Mouse (Mus musculus) neural tube, embryonic 11.5 days (tissue): Measurements from ENCODE around the gene Clps. TPM values are rescaled to one million over a fixed set of nuclear protein-coding genes. Genes with fewer than 3 reads are reported as not detected.

Experiments
- ATAC-seq: fragments of 200-750 bp; cut with Nextera tagmentation; 2 replicates; pipeline ENCODE4 v1.8.0; 2017; ENCODE audit warnings: moderate number of reproducible peaks, mild to moderate bottlenecking, moderate TSS enrichment, moderate library complexity; ENCODE audit not compliant: insufficient read depth, low FRiP score, low TSS enrichment
- DNase-seq: peaks from one replicate; pipeline ENCODE4 v3.0.0-alpha.2; 2015; ENCODE audit warnings: low spot score
- H3K27ac ChIP-seq: fragments of 300-500 bp; sonication (generic); 2 replicates; pipeline ENCODE4 v1.5.1; 2014; ENCODE audit warnings: low read depth, mild to moderate bottlenecking, low read length
- H3K27me3 ChIP-seq: fragments of 300-500 bp; sonication (generic); 2 replicates; pipeline ENCODE4 v1.6.1; 2014; ENCODE audit warnings: mild to moderate bottlenecking, low read length, mixed read lengths; ENCODE audit not compliant: control insufficient read depth, insufficient read depth
- H3K36me3 ChIP-seq: fragments of 300-500 bp; sonication (generic); 2 replicates; pipeline ENCODE4 v1.6.1; 2014; ENCODE audit warnings: mild to moderate bottlenecking, low read length, moderate library complexity, mixed read lengths; ENCODE audit not compliant: control insufficient read depth, insufficient read depth
- H3K4me1 ChIP-seq: fragments of 300-500 bp; sonication (generic); 2 replicates; pipeline ENCODE4 v1.6.1; 2014; ENCODE audit warnings: low read length, mixed read lengths; ENCODE audit not compliant: control insufficient read depth, insufficient read depth
- H3K4me2 ChIP-seq: fragments of 300-500 bp; sonication (generic); 2 replicates; pipeline ENCODE4 v1.6.1; 2014; ENCODE audit warnings: low read depth, mild to moderate bottlenecking, moderate library complexity
- H3K4me3 ChIP-seq: fragments of 300-500 bp; sonication (generic); 2 replicates; pipeline ENCODE4 v1.5.1; 2014; ENCODE audit warnings: low read depth, low read length
- H3K9ac ChIP-seq: fragments of 300-500 bp; sonication (generic); 2 replicates; pipeline ENCODE4 v1.6.1; 2014; ENCODE audit warnings: mild to moderate bottlenecking, low read length
- H3K9me3 ChIP-seq: fragments of 300-500 bp; sonication (generic); 2 replicates; pipeline ENCODE4 v1.6.1; 2016; ENCODE audit warnings: low read length; ENCODE audit not compliant: control insufficient read depth
- WGBS: fragments of 180-500 bp; shearing (Covaris S2); extraction: QIAGEN DNeasy Blood & Tissue Kit; methylation state at CpG from one replicate; pipeline ENCODE4 v1.1.7; 2014; 5-methylcytosine and 5-hydroxymethylcytosine counted together
- polyA plus RNA-seq: library from polyadenylated mRNA; unstranded; fragments of >200 nt; fragmentation: Nextera tagmentation; extraction: Ambion mirVana; gene quantifications from 2 replicates; pipeline ENCODE4 v1.2.1, GENCODE M21; 2014

Gene Clps
- polyA plus RNA-seq, 1 experiment from 2014 or later = not detected

DNA sequence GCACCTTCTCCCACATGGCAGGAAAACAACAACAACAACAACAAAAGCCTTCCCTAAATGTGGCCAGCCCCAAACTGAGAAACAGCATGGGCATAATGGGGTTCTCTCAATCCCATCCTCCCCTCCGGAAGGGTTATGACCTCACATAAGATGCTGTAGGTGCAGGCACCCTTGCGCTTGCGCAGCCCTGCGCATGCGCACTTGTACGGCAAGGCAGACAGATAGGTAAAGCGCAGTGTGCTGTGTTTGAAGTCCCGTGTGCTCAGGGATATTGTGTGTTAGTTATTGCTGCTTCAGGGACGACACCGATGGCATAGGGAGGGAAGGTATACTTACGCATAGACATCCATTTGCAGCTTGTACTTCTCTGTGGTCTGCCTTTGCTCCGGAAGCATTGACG, 27.2 kb downstream of the Clps start:
- DNase-seq (no peak), ATAC-seq (no peak)
- 88% methylated on average over 13 of the region's 13 CpGs for WGBS
- no peaks in the 10 kb centered on the region for H3K27me3 ChIP-seq
- no peak overlapping the region for H3K27ac ChIP-seq
- H3K4me3 ChIP-seq = no peak overlapping the region
- H3K4me1 ChIP-seq = no peaks in the 10 kb centered on the region
- no peaks in the 10 kb centered on the region for H3K9me3 ChIP-seq
- no peak overlapping the region for H3K9ac ChIP-seq
- no peak overlapping the region for H3K4me2 ChIP-seq
- H3K36me3 ChIP-seq = no peaks in the 10 kb centered on the region

DNA sequence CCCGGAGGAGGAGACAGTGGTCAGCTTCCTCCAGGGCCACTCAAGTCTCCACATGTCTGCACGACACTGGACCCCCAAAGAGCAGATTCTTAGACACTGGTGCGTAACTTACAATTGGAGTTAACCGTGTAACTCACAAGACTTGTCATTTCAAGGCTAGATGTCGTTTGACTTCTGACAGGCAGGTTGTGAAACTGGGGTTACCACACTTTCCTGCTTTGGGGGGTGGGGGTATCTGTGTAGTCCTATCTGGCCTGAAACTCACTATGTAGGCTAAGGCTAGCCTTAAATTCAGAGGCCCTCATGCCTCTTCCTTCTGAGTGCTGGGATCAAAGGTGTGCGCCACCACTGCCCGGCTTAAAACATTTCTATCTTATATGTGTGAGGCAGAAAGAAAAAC, 28.0 kb downstream of the Clps start:
- 90% methylated on average over 7 of the region's 7 CpGs for WGBS
- Histone ChIP-seq H3K27ac (no peak overlapping the region), H3K36me3 (no peaks in the 10 kb centered on the region), H3K9ac (no peak overlapping the region), H3K4me2 (no peak overlapping the region), H3K9me3 (no peaks in the 10 kb centered on the region), H3K4me3 (no peak overlapping the region), H3K4me1 (no peaks in the 10 kb centered on the region), H3K27me3 (no peaks in the 10 kb centered on the region)
- no peak for DNase-seq
- no peak for ATAC-seq

DNA sequence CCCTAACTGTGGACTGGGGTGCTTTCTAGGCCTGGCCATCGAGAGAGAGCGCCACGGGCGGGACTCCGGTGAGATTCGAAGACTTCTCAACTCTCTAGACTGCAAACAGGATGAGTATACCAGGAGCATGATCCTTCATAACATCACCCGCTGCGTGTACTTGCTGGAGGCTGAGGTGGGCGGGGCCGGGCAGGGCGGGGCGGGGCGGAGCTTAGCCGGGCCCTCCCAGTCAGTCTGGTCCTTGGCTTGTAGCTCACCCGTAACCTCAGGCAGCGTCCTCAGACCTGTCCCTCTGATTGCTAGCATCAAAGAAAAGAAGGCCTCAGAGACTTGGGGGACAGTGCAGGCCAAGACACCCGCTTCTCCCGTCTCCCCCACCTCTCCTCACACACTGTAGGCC, 28.6 kb downstream of the Clps start:
- no peak overlapping the region for H3K9ac ChIP-seq
- DNase-seq (peak; percentile 36), ATAC-seq (no peak)
- H3K4me2 ChIP-seq = peak overlapping the region; percentile 19
- no peaks in the 10 kb centered on the region for H3K4me1 ChIP-seq
- H3K27me3 ChIP-seq = no peaks in the 10 kb centered on the region
- H3K36me3 ChIP-seq = no peaks in the 10 kb centered on the region
- WGBS = 10% methylated on average over 18 of the region's 18 CpGs
- no peak overlapping the region for H3K4me3 ChIP-seq
- H3K9me3 ChIP-seq = no peaks in the 10 kb centered on the region
- no peak overlapping the region for H3K27ac ChIP-seq

DNA sequence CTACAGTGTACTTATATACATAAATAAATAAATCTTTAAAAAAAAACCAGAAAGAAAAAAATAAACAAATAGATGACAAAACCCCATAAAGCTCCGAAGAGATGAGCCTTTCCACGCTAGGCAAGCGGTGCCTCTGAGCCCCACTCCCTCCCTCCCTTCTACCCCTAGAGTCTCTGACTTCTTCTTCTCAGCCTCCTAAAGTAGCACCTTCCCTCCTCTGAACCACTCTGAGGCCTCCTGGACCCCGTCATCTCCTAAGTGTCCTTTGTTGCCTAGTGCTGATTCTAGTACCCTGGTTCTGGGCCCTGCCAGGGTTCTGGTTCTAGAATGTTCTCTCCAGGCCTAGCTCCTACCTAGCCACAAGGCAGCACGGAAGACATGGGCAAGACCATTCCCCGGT, 30.1 kb downstream of the Clps start, which contains the start of gene Armc12:
Gene Armc12, plus strand, starts transcription at position 301 of the 400 bp plus-strand sequence.
- H3K36me3 ChIP-seq = no peaks in the 10 kb centered on the region
- no peak within 1 kb of the TSS for H3K4me3 ChIP-seq
- H3K27ac ChIP-seq = no peak within 1 kb of the TSS
- no peaks in the 10 kb centered on the region for H3K4me1 ChIP-seq
- ATAC-seq (no peak), DNase-seq (no peak)
- H3K9me3 ChIP-seq = no peaks in the 10 kb centered on the region
- H3K9ac ChIP-seq = no peak within 1 kb of the TSS
- H3K27me3 ChIP-seq = no peaks in the 10 kb centered on the region
- H3K4me2 ChIP-seq = peak within 1 kb of the TSS; percentile 19; the same call in 1 of the 2 replicates
- 86% methylated on average over 6 of the region's 6 CpGs for WGBS

DNA sequence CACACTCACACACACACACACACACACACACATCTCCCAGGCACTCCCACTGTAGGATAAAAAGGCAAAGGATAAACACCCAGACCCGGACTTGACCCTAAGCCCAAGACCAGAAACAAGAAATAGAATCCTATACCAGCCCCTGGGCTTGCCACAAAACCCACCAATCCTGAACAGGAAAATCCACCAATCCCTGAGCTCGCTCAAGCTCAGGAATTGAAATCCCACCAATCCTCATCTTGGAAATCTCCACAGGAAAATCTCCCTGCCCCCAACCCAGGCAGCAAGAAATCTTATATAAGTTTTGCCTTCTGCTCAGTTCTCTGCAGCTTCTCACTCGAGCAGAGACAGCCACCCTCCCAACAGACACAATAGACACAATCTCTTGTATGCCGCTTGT, 31.4 kb downstream of the Clps start:
- ATAC-seq (no peak), DNase-seq (no peak)
- Histone ChIP-seq H3K27ac (no peak overlapping the region), H3K9me3 (no peaks in the 10 kb centered on the region), H3K4me1 (no peaks in the 10 kb centered on the region), H3K27me3 (no peaks in the 10 kb centered on the region), H3K9ac (no peak overlapping the region), H3K36me3 (no peaks in the 10 kb centered on the region), H3K4me3 (no peak overlapping the region), H3K4me2 (no peak overlapping the region)
- 76% methylated on average over 4 of the region's 4 CpGs for WGBS

DNA sequence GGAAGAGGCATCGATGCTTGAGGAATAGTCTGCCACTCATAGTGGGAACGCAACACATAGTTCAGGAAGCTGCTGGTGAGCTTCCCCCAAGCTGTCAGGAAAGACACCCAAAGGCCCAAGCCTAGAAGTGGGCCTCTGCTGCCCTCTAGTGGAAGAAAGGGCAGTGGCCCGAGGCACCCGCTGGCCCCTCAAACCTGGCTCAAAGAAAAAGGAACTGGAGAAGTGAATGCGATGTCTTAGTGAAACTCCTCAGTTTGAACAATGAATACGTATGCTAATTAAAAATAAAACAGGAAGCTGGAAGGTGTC, 32.6 kb downstream of the Clps start:
- Histone ChIP-seq H3K27ac (no peak overlapping the region), H3K9ac (no peak overlapping the region), H3K9me3 (no peaks in the 10 kb centered on the region), H3K27me3 (no peaks in the 10 kb centered on the region), H3K4me2 (no peak overlapping the region), H3K4me1 (no peaks in the 10 kb centered on the region), H3K4me3 (no peak overlapping the region), H3K36me3 (no peaks in the 10 kb centered on the region)
- WGBS = 9% methylated on average over 6 of the region's 6 CpGs
- ATAC-seq = no peak
- peak; percentile 84 for DNase-seq

DNA sequence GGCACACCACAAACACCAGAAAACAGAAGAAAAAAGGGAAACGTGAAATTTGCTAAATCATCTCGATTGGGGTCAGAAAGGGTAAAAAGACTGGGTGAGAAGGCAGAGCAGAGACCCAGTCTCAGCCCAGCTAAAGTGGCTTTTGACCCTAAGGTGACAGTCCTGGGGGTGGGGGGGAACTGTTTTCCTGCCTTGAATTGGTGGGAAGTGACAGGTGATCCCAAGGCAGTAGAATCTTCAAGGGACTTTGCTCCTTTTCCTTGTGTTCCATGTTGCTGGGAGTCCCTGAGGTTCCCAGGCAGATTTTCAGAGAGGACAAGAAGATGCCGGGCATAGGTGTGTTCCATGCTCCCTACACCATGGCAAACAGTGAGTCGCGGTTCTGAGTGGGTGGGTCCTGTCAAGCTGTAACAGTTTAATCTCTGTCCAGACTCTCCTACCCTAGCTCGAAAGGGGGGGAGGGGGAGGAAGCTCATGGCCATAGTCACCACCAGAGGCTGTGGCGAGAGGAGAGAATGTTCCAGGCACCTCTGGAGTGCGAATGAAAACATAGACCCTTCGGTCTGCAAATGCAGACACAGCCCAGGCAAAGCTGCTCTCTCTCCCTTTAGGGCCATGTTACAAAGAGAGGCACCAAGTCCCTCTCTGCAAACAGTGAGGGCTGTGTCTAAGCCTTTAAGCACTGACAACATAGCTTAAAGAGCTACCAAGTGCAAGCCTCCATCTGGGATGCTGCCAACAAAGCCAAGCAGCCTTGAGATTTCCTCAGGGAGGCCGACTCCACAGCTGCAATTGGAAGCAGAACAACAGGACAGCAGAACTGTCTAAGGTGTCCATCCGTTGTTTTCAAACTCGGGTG, 33.2 kb downstream of the Clps start:
- 49% methylated on average over 12 of the region's 12 CpGs for WGBS
- Histone ChIP-seq H3K36me3 (no peaks in the 10 kb centered on the region), H3K27ac (no peak overlapping the region), H3K4me2 (no peak overlapping the region), H3K27me3 (no peaks in the 10 kb centered on the region), H3K4me1 (no peaks in the 10 kb centered on the region), H3K4me3 (no peak overlapping the region), H3K9me3 (no peaks in the 10 kb centered on the region), H3K9ac (no peak overlapping the region)
- DNase-seq (peak; percentile 19), ATAC-seq (no peak)

DNA sequence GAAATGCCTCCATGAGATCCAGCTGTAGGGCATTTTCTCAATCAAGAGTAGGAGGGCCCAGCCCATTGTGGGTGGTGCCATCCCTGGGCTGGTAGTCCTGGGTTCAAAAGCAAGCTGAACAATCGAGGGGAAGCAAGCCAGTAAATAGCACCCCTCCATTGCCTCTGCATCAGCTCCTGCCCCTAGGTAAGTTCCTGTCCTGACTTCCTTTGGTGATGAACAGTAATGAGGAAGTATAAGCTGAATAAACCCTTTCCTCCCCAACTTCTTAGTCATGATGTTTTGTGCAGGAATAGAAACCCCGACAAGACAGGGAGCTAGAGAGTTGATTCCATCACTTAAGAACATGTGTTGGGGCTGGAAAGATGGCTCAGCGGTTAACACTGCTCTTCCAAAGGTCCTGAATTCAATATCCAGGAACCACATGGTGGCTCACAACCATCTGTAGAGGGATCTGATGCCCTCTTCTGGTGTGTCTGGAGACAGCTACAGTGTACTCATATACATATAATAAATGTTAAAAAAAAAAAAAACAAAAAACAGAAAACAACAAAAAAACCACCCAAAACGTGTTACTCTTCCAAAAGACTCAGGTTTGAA, 35.6 kb downstream of the Clps start:
- H3K4me1 ChIP-seq = no peaks in the 10 kb centered on the region
- WGBS = 78% methylated on average over 4 of the region's 4 CpGs
- 0 out of 2 replicates have a peak, but pooled peaks cover 2% of the 10 kb centered on the region for H3K27me3 ChIP-seq

More for the DNA sequence above, 35.6 kb downstream of the Clps start:
- ATAC-seq = no peak
- Histone ChIP-seq H3K36me3 (no peaks in the 10 kb centered on the region), H3K9me3 (no peaks in the 10 kb centered on the region), H3K9ac (no peak overlapping the region), H3K4me2 (no peak overlapping the region), H3K27ac (no peak overlapping the region), H3K4me3 (no peak overlapping the region)
- DNase-seq = no peak
